Mouse (Mus musculus) brain, embryonic 14.5 days (tissue): ENCODE data around the gene Ube2q2.
A peak's percentile ranks its signal among the peaks of the same experiment; 100 is the strongest.

ENCODE experiments used
- CTCF ChIP-seq: fragments of 200-500 bp; IDR thresholded peaks from 2 replicates; pipeline ENCODE4 v1.5.1; 2012; ENCODE audit warnings: inconsistent platforms, mild to moderate bottlenecking, moderate library complexity, borderline replicate concordance; ENCODE audit not compliant: insufficient read depth, insufficient read length; ENCODE audit errors: extremely low read depth
- POLR2A ChIP-seq: fragments of 200-500 bp; IDR thresholded peaks from 2 replicates; pipeline ENCODE4 v1.6.1; 2012; ENCODE audit warnings: mild to moderate bottlenecking, inconsistent platforms, borderline replicate concordance; ENCODE audit not compliant: poor library complexity, insufficient read depth, insufficient read length, severe bottlenecking; ENCODE audit errors: extremely low read depth

DNA sequence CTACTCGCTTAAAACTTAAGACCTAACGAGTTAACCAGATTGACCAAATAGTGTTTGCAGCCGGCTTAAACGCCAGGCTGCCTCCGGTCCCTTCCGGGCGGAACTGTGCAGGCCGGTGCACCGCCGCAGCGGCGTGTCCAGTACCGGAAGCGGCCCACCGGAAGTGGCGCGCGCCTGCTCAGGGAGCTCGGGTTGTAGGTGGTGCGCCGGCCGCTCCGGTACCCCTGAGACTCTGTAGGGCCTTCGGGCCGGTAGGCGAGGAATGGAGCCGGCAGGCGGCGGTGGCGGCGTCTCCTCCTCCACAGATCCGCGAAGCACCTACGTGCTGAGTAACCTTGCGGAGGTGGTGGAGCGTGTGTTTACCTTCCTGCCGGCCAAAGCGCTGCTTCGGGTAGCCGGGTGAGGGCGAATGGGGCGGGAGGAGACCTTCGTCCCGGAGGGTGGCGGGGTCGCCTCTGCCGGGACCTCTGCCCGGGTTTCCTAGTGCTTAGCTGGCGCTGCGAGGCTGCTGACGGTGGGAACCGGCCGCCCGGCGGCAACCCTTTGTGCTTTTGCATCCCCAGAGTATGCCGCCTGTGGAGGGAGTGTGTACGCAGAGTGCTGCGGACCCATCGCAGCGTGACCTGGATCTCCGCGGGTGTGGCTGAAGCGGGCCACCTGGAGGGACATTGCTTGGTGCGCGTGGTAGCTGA is 60.3 kb downstream of the Ube2q2 start, which contains the start of gene Fbxo22:
- TF ChIP-seq POLR2A (peak; percentile 86), CTCF (peak; percentile 3; the same call in 1 of the 2 replicates)
